Mouse (Mus musculus): ENCODE measurements around the gene 1110051M20Rik. TPM values are rescaled to one million over a fixed set of nuclear protein-coding genes. Genes with fewer than 3 reads are reported as not detected.

The 1110051M20Rik gene
- total and polyA plus RNA-seq, 3 experiments: 0.05 to 0.76 TPM; not detected in 1

DNA sequence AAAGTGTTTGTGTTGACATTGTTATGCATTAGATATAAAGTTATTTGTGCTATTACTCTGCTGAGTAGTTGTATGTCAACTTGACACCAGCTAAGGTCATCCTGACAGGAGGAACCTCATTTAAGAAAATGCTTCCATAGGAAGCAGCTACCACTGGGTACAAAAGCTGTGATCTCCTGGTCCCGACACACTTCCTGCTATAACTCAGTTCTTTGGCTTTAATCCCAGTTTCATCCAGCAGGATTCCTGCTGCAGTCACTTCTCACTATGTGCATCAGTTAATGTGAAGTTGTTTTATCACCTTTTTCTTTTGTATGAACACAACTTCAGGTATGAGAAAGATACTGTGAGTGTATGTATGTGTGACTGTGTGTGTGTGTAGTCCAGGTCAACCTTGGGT, 2.3 kb downstream of the 1110051M20Rik start:
- H3K9me3 ChIP-seq (replicated peaks): 0 out of 2 replicates have a peak, but pooled peaks cover under 1% of the 10 kb centered on the region
- ATAC-seq (ENCODE audit: extremely low read depth, insufficient number of reproducible peaks, low FRiP score, poor library complexity, severe bottlenecking) (no peak), DNase-seq (ENCODE audit: low spot score) (no peak)
- peaks cover 17% of the 10 kb centered on the region for H3K27me3 ChIP-seq (ENCODE audit: insufficient read depth, low read length)
- H3K4me1 ChIP-seq (ENCODE audit: insufficient read depth, low read depth, low read length): no peaks in the 10 kb centered on the region
- H3K36me3 ChIP-seq (replicated peaks): no peaks in the 10 kb centered on the region
- H3K4me3 ChIP-seq (ENCODE audit: low read depth, low read length): no peak overlapping the region
- TF ChIP-seq TAL1 (conservative IDR thresholded peaks at IDR 0.05; ENCODE audit: low read depth, low read length): no peak
- TF ChIP-seq GATA1 (IDR thresholded peaks at IDR 0.05; ENCODE audit: borderline replicate concordance, low read length): no peak
- TF ChIP-seq GATA2 (IDR thresholded peaks at IDR 0.05; ENCODE audit: borderline replicate concordance, low read depth, low read length): no peak
- TF ChIP-seq POLR2AphosphoS5 (IDR thresholded peaks at IDR 0.05; ENCODE audit: insufficient replicate concordance, low read depth, low read length): no peak
- no peak for TF ChIP-seq CTCF (IDR thresholded peaks at IDR 0.05; ENCODE audit: low read depth, low read length)

DNA sequence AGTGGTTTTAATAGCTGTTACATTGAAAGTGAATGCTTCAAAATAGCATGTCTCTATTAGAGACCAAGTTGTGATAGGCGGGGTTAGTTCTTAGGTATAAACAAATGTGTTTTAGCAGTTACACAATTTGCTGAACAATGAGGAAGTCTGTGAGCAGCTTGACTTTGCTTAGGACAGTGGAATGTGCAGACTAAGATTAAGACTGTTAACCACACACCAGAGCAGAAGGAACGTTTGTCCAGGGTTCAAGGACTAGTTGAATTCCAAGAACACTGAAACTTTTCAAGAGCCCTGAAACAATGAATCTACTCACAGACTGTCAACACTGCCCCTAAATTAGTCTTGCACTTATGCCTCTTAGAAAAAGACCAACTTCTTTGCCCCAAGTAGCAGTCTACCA, 2.8 kb downstream of the 1110051M20Rik start:
- Histone ChIP-seq H3K9me3 (replicated peaks) (no peaks in the 10 kb centered on the region), H3K36me3 (replicated peaks) (no peaks in the 10 kb centered on the region), H3K27me3 (ENCODE audit: insufficient read depth, low read length) (peaks cover 17% of the 10 kb centered on the region), H3K4me1 (ENCODE audit: insufficient read depth, low read depth, low read length) (no peaks in the 10 kb centered on the region), H3K4me3 (ENCODE audit: low read depth, low read length) (no peak overlapping the region)
- DNase-seq (ENCODE audit: low spot score): no peak
- TF ChIP-seq GATA2 (IDR thresholded peaks at IDR 0.05; ENCODE audit: borderline replicate concordance, low read depth, low read length): no peak
- no peak for TF ChIP-seq GATA1 (IDR thresholded peaks at IDR 0.05; ENCODE audit: borderline replicate concordance, low read length)
- no peak for TF ChIP-seq TAL1 (conservative IDR thresholded peaks at IDR 0.05; ENCODE audit: low read depth, low read length)
- TF ChIP-seq CTCF (IDR thresholded peaks at IDR 0.05; ENCODE audit: low read depth, low read length): no peak
- TF ChIP-seq POLR2AphosphoS5 (IDR thresholded peaks at IDR 0.05; ENCODE audit: insufficient replicate concordance, low read depth, low read length): no peak
- ATAC-seq (ENCODE audit: extremely low read depth, insufficient number of reproducible peaks, low FRiP score, poor library complexity, severe bottlenecking): no peak

DNA sequence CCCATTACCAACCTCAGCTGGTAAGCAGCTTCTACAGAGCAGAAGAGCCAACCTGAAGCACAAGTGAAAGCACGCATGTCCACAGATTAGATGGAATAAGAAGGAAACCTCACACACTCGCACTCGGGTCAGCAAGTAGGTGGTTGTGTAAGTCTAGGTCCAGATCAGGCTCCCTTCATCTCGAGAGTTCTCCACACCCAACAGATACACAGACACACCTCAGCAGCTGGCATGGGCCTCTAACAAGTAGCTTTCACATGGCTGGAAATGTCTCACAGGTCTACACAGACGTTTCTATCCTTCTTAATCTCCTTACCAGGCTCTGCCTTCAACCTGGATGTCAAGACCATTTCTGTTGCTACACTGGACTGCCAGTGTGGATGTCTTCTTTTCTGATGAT, 3.8 kb downstream of the 1110051M20Rik start:
- no peaks in the 10 kb centered on the region for H3K9me3 ChIP-seq (replicated peaks)
- H3K4me1 ChIP-seq (ENCODE audit: insufficient read depth, low read depth, low read length): no peaks in the 10 kb centered on the region
- peaks cover 17% of the 10 kb centered on the region for H3K27me3 ChIP-seq (ENCODE audit: insufficient read depth, low read length)
- ATAC-seq (ENCODE audit: extremely low read depth, insufficient number of reproducible peaks, low FRiP score, poor library complexity, severe bottlenecking) (no peak), DNase-seq (ENCODE audit: low spot score) (no peak)
- no peak for TF ChIP-seq POLR2AphosphoS5 (IDR thresholded peaks at IDR 0.05; ENCODE audit: insufficient replicate concordance, low read depth, low read length)
- no peak for TF ChIP-seq GATA2 (IDR thresholded peaks at IDR 0.05; ENCODE audit: borderline replicate concordance, low read depth, low read length)
- TF ChIP-seq GATA1 (IDR thresholded peaks at IDR 0.05; ENCODE audit: borderline replicate concordance, low read length): no peak
- TF ChIP-seq TAL1 (conservative IDR thresholded peaks at IDR 0.05; ENCODE audit: low read depth, low read length): no peak
- TF ChIP-seq CTCF (IDR thresholded peaks at IDR 0.05; ENCODE audit: low read depth, low read length): no peak
- H3K4me3 ChIP-seq (ENCODE audit: low read depth, low read length): no peak overlapping the region
- H3K36me3 ChIP-seq (replicated peaks): no peaks in the 10 kb centered on the region

DNA sequence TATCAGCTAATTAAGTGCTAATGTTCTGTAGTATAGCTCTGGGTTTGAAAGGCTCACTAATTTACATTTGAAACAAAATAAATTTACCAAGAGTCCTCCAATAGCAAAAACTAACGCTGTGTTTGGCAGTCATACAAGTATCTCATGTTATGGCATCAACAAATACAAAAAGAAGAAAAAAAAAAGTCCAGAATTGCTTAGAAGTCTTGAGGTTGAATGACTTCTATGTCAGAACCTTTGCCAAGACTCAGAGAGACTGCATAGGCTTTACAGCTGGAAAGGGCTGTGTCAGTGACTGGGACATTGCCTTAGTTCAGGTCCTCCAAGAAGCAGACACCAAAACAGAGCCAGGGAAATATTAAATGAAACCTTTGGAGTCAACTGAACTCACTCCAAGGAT, 4.6 kb downstream of the 1110051M20Rik start:
- ATAC-seq (ENCODE audit: extremely low read depth, insufficient number of reproducible peaks, low FRiP score, poor library complexity, severe bottlenecking) (no peak), DNase-seq (ENCODE audit: low spot score) (no peak)
- H3K27me3 ChIP-seq (ENCODE audit: insufficient read depth, low read length): peaks cover 17% of the 10 kb centered on the region
- H3K4me1 ChIP-seq (ENCODE audit: insufficient read depth, low read depth, low read length): no peaks in the 10 kb centered on the region
- no peaks in the 10 kb centered on the region for H3K9me3 ChIP-seq (replicated peaks)
- no peaks in the 10 kb centered on the region for H3K36me3 ChIP-seq (replicated peaks)
- H3K4me3 ChIP-seq (ENCODE audit: low read depth, low read length): no peak overlapping the region
- TF ChIP-seq CTCF (IDR thresholded peaks at IDR 0.05; ENCODE audit: low read depth, low read length) (no peak), TAL1 (conservative IDR thresholded peaks at IDR 0.05; ENCODE audit: low read depth, low read length) (no peak), GATA1 (IDR thresholded peaks at IDR 0.05; ENCODE audit: borderline replicate concordance, low read length) (no peak), GATA2 (IDR thresholded peaks at IDR 0.05; ENCODE audit: borderline replicate concordance, low read depth, low read length) (no peak), POLR2AphosphoS5 (IDR thresholded peaks at IDR 0.05; ENCODE audit: insufficient replicate concordance, low read depth, low read length) (no peak)

DNA sequence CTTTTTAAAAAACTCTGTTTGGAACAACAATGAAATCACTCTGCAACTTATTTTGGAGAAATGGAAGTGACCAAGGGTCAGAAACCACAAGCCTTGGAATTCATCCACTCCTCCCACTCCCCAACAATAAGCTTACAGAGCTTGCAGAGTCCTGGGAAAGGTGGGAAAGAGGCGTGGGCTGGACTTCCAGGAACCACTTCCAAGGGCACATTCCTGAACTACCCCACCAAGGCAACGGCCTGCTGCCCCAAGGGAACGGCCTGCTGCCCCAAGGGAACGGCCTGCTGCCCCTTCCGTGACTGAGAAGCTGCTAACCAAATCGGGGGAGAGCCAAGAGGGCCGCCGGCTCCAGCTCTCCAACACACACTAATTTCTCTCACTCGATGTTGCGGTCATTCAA, 5.2 kb downstream of the 1110051M20Rik start:
- Histone ChIP-seq H3K4me1 (ENCODE audit: insufficient read depth, low read depth, low read length) (no peaks in the 10 kb centered on the region), H3K4me3 (ENCODE audit: low read depth, low read length) (no peak overlapping the region), H3K9me3 (replicated peaks) (no peaks in the 10 kb centered on the region), H3K27me3 (ENCODE audit: insufficient read depth, low read length) (peaks cover 13% of the 10 kb centered on the region), H3K36me3 (replicated peaks) (no peaks in the 10 kb centered on the region)
- TF ChIP-seq CTCF (IDR thresholded peaks at IDR 0.05; ENCODE audit: low read depth, low read length): no peak
- no peak for TF ChIP-seq TAL1 (conservative IDR thresholded peaks at IDR 0.05; ENCODE audit: low read depth, low read length)
- no peak for TF ChIP-seq POLR2AphosphoS5 (IDR thresholded peaks at IDR 0.05; ENCODE audit: insufficient replicate concordance, low read depth, low read length)
- no peak for TF ChIP-seq GATA2 (IDR thresholded peaks at IDR 0.05; ENCODE audit: borderline replicate concordance, low read depth, low read length)
- no peak for TF ChIP-seq GATA1 (IDR thresholded peaks at IDR 0.05; ENCODE audit: borderline replicate concordance, low read length)
- ATAC-seq (ENCODE audit: extremely low read depth, insufficient number of reproducible peaks, low FRiP score, poor library complexity, severe bottlenecking): no peak
- DNase-seq (ENCODE audit: low spot score): no peak

DNA sequence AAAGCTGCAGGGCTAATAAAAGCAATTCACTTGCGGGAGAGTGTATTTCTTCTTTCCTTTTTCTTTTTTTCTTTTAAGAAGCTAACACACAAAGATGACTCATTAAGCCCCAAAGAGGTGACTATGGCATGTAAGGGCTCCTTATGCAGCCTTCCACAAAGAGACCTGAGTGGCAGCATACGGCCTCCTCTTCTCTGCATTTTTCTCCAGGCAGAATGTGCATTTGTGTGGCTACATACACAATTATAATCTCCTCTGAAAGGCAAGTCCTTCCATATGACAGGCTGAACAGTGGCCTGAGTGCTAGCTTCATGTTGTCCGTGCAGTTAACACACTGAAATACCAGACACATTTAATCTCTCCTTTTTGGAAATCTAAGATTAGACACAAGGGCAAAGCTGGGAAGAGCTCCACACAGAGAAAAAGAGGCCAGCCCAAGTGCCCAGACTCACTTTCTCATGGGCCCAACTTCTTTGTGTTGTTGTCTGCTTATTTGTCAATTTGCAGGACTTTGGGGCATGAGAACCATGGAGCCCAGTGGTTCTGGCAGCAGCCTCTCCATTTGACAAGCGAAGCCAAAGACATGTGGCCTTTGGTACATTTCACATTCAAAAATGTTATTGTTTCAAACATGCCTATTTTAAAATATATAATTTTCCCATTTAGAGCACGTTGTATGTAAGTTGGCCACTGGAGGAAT, 7.2 kb downstream of the 1110051M20Rik start:
- Histone ChIP-seq H3K27me3 (ENCODE audit: insufficient read depth, low read length) (peaks cover 17% of the 10 kb centered on the region), H3K9me3 (replicated peaks) (no peaks in the 10 kb centered on the region), H3K4me3 (ENCODE audit: low read depth, low read length) (no peak overlapping the region), H3K36me3 (replicated peaks) (no peaks in the 10 kb centered on the region), H3K4me1 (ENCODE audit: insufficient read depth, low read depth, low read length) (no peaks in the 10 kb centered on the region)
- TF ChIP-seq POLR2AphosphoS5 (IDR thresholded peaks at IDR 0.05; ENCODE audit: insufficient replicate concordance, low read depth, low read length): no peak
- ATAC-seq (ENCODE audit: extremely low read depth, insufficient number of reproducible peaks, low FRiP score, poor library complexity, severe bottlenecking) (no peak), DNase-seq (ENCODE audit: low spot score) (no peak)
